Mouse (Mus musculus) gastrocnemius, postnatal 25 days (tissue): ENCODE data around the gene Appl2. TPM values are rescaled to one million over a fixed set of nuclear protein-coding genes. Genes with fewer than 3 reads are reported as not detected.

Source experiments
- DNase-seq: peaks from one replicate; pipeline ENCODE4 v3.0.0; 2022
- total RNA-seq, 2 experiments: library from RNA; stranded (reverse); gene quantifications; 1 replicate in 1 of 2; 2 replicates in 1 of 2; pipeline ENCODE4 v1.2.3; 2021

Appl2 gene
- total RNA-seq, 2 experiments from 2014 or later, result 15.4 to 16.0 TPM

GRCm38 (mm10) chr10:83631775-83632174, 16.8 kb downstream of the Appl2 start:
- no peak for DNase-seq

- no peak for DNase-seq
Observed at GRCm38 (mm10) chr10:83630899-83631298, 17.6 kb downstream of the Appl2 start.

- DNase-seq, result no peak
Observed at GRCm38 (mm10) chr10:83629878-83630277, 18.7 kb downstream of the Appl2 start.

GRCm38 (mm10) chr10:83629190-83629781, 19.3 kb downstream of the Appl2 start:
- DNase-seq, result peak; percentile 39

GRCm38 (mm10) chr10:83628241-83628640, 20.3 kb downstream of the Appl2 start:
- DNase-seq, result no peak

- DNase-seq, result no peak
Observed at GRCm38 (mm10) chr10:83627113-83627687, 21.3 kb downstream of the Appl2 start.

GRCm38 (mm10) chr10:83624841-83625240, 23.7 kb downstream of the Appl2 start:
- peak; percentile 49 for DNase-seq

- DNase-seq, result no peak
Observed at GRCm38 (mm10) chr10:83624065-83624464, 24.5 kb downstream of the Appl2 start.

GRCm38 (mm10) chr10:83620350-83621055, 28.0 kb downstream of the Appl2 start:
- DNase-seq, result no peak

- DNase-seq, result peak; percentile 62
Observed at GRCm38 (mm10) chr10:83618819-83619440, 29.6 kb downstream of the Appl2 start.

- no peak for DNase-seq
Observed at GRCm38 (mm10) chr10:83617366-83617765, 31.2 kb downstream of the Appl2 start.

GRCm38 (mm10) chr10:83612648-83613215, 35.8 kb downstream of the Appl2 start:
- no peak for DNase-seq

GRCm38 (mm10) chr10:83611863-83612262, 36.7 kb downstream of the Appl2 start:
- DNase-seq, result no peak

- no peak for DNase-seq
Observed at GRCm38 (mm10) chr10:83610518-83610917, 38.0 kb downstream of the Appl2 start.

GRCm38 (mm10) chr10:83608596-83608995, 39.9 kb downstream of the Appl2 start:
- DNase-seq, result no peak

- no peak for DNase-seq
Observed at GRCm38 (mm10) chr10:83607111-83607510, 41.4 kb downstream of the Appl2 start.

GRCm38 (mm10) chr10:83605637-83606183, 42.8 kb downstream of the Appl2 start:
- no peak for DNase-seq

- DNase-seq, result no peak
Observed at GRCm38 (mm10) chr10:83603956-83604564, 44.5 kb downstream of the Appl2 start.

GRCm38 (mm10) chr10:83600650-83601049, 47.9 kb downstream of the Appl2 start:
- DNase-seq, result peak; percentile 31

GRCm38 (mm10) chr10:83594526-83594925, 54.0 kb downstream of the Appl2 start:
- no peak for DNase-seq

GRCm38 (mm10) chr10:83592616-83593015, 55.9 kb downstream of the Appl2 start:
- DNase-seq, result no peak

- DNase-seq, result no peak
Observed at GRCm38 (mm10) chr10:83590801-83591200, 57.7 kb downstream of the Appl2 start.
